Mouse (Mus musculus) adrenal gland, adult 2 months (tissue): ENCODE results near the gene Klhl42. TPM values are rescaled to one million over a fixed set of nuclear protein-coding genes. Genes with fewer than 3 reads are reported as not detected.

Experiments
- DNase-seq: peaks from one replicate; pipeline ENCODE4 v3.0.0; 2021
- long read RNA-seq: library from polyadenylated mRNA; stranded (forward); transcript quantifications from one replicate; pipeline ENCODE4 v2.0.0, GENCODE M21; 2021
- polyA plus RNA-seq: library from polyadenylated mRNA; depleted of rRNA; stranded (reverse); fragments of >200 nt; gene quantifications from 2 replicates; pipeline ENCODE4 v1.2.3, GENCODE M21; 2012; rRNA removed
- total RNA-seq, 2 experiments: library from RNA; stranded (reverse); gene quantifications; 2 replicates each; pipeline ENCODE4 v1.2.3; 2021

The Klhl42 gene
- total RNA-seq (10 to 100 TPM; 20.9 to 21.3 TPM), polyA plus RNA-seq (16.4 and 20.6 TPM in 2 replicates)
- long read RNA-seq, full-length matches to known transcripts = 10 of 12 reads
- long read RNA-seq, partial matches to known transcripts = 0 of 12 reads
- long read RNA-seq, other reads (novel, unspliced or antisense) = 2 of 12 reads

DNA sequence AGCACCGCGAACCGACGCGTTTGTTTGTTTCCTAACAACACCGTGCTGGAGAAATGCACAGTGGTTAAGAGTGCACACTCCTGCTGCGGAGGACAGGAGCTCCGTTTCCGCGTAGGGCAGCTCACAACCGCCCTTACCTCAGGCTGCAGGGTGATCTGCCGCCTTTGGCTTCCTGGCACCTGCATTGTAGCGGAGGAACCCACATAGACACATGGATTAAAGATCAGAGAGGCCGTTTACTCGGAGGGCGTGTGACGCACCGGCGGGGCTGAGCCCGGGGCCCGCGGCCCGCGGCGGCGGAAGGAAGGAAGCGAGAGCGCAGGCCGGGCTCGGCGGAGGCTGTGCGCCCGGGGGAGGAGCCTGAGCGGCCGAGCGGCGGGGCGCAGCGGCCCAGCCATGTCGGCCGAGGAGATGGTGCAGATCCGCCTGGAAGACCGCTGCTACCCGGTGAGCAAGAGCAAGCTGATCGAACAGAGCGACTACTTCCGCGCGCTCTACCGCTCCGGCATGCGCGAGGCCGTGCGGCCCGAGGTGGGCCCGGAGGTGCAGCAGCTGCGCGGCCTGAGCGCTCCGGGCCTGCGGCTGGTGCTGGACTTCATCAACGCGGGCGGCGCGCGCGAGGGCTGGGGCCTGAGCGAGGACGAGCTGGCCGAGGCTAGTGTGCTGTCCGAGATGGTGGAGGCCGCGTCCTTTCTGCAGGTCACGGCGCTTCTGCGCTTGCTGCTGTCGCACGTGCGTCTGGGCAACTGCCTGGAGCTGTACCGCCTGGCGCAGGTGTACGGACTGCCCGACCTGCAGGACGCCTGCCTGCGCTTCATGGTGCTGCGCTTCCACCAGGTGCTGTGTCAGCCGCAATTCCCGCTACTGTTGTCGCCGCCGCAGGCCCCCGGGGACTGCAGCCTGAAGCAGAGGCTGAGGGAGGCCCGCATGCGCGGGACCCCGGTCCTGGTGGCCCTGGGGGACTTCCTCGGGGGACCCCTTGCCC lies at the start of gene Klhl42:
TSS of gene Klhl42 (plus strand) at position 244 of the 985 bp plus-strand sequence.
- peak; percentile 92 for DNase-seq

GRCm38 (mm10) chr6:147042291-147043290 lies 48.6 kb upstream of the Klhl42 start, which contains the start of gene Mrps35:
Gene Mrps35 (plus strand): TSS chr6:147042764.
- DNase-seq = peak; percentile 93

- no peak for DNase-seq
Measured at GRCm38 (mm10) chr6:147043633-147044032, 47.5 kb upstream of the Klhl42 start.

GRCm38 (mm10) chr6:147049239-147049805 lies 41.9 kb upstream of the Klhl42 start:
- no peak for DNase-seq

GRCm38 (mm10) chr6:147051666-147052065 lies 39.5 kb upstream of the Klhl42 start:
- no peak for DNase-seq

GRCm38 (mm10) chr6:147052440-147052839 lies 38.7 kb upstream of the Klhl42 start:
- no peak for DNase-seq

DNA sequence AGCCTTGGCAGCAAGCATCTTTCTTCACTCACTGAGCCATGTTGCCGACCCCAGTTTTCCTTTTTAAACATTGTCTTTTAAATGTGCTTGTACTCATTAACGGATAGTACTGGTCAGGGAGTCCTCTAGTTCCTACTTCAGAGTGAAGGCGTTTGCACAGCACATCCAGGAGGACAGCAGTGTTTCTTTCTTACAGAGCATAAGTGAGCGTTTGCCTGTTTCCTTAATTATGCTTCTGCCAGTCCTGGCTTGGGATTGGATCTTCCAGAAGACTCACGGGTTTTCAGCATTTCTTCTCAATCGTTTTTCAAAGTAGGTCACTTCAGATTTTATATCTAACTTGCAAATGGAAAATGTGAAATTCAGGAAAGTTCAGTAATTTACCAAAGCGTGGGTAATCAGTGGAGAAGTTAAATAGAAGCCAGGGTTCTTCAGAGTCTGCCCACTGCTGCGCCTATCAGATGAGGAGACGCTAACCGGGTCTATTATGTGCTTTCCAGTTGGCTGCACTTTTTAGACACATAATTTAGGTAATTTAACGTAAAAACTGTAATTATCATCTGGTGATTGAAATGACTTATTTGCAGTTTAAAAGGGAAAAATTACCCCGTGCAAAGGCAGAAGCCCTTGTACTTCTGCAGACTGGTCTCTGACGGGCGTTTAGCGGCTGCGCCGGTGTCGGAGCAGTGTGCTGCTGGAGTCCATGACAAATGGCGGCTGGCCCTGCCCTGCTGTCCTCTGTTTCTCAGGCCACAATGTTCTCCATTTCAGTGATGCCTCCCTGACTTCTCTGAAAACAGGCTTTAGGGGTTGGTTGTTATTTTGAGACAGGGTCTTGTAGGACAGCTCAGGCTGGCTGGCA lies 37.2 kb upstream of the Klhl42 start:
- DNase-seq = no peak

DNA sequence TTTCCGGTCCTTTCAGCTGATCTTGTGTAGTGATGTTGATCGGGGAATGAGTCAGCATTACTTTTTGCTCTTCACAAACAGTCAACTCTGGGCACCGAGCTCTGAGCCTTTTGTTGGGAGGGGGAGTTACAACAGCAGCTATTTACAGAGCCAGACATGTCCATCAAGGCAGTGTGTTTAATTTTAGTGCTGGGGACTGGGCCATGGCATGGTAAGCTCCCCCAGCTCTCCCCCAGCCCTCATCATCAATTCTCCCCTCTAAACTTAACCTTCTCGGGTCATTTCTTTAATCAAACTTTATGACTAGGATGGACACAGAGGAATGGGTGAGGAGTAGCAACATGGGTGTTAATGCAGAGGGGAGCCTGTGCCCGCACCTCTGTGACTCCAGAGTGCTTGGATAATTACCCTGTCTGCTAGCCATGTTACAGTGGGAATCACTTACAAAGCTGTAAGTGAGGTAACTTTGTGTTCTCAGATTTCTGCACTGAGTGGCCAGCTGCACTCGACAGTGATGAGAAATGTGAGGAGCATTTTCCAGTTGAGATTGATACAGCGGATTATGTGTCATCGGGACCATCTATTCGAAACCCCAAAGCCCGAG lies 35.7 kb upstream of the Klhl42 start:
- no peak for DNase-seq

GRCm38 (mm10) chr6:147059326-147059725 lies 31.9 kb upstream of the Klhl42 start:
- no peak for DNase-seq

DNA sequence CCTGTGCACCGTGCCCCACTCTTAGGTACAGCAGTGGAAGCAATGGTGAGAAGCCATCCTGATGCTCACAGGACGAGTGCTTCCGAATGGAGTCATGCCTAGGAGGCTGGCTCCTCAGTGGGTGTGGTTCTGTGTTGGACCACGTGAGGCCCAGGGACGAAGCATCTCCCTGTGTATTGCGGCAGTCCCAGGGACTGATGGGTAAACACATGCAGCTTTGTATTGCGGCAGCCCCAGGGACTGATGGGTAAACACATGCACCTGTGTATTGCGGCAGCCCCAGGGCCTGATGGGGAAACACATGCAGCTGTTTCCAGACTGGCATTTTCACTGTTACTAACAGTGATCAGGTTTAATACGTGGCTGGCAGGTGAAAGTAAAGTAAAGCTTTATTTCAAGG lies 29.5 kb upstream of the Klhl42 start:
- DNase-seq = no peak

GRCm38 (mm10) chr6:147062034-147062433 lies 29.1 kb upstream of the Klhl42 start:
- DNase-seq = no peak

DNA sequence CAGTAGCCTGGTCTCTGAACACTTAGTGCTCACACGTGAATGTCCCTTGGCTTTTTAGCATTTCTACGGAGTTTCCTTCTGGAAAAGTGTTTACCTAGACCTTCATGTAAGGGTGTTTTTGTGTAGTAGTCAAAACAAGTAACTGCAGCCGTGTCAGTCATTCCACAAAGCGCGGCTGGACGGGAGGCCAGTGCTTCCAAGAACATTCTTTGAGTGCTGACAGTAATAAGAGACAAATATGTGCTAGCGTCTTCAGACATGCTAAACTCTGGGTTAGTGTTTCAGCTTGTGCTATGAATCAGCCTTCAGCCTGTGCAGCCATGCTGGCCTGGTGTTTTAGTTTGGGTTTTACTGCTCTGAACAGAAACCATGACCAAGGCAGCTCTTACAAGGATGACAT lies 28.5 kb upstream of the Klhl42 start:
- DNase-seq = no peak

DNA sequence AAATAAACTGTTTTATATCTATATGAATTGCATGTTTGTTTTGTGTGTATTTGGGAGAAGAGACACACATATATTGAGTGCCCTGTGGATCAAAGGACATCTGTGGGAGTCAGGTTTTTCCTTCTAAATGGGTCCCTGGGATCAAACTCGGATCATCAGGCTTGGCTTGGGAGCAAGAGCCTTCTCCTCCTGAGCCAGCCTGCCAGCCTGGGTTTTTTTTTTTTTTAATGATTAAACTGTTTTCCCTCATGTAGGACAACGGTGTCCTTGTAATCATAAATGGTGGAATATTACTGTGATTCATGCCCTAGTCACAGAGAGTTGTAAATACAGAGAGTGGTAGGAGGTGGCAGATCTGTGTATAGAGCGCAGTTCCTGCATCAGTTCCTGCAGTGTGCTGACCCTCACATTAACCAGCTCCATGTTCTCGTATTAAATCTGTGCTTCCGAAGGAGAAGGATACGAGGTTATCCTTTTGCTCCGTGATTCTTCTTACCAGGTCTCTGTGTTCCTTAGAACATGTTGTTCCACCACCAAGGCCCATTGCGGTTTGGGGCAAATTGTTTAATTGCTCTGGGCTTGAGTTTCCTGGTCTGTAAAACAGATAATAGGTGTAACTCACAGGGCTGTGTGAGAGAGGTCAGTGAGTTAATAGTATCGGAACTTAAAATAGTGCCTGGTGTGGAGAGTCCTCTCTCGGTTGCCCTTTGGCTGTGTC lies 26.8 kb upstream of the Klhl42 start:
- peak; percentile 42 for DNase-seq

DNA sequence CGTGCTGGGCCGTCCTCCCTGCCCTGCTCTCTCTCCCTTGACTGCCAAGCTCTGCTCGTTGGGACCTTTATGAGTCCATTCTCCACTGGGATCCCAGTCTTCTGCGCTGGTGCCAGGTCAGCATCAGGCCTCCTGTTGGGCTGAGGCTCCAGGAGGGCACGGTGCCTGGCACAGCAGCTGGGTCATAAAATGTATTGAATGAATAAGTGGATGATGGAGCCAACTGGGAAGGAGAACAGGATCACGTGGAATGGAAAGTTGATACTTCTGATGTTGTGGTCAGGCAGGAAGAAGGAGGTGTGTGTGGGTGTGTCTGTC lies 26.3 kb upstream of the Klhl42 start:
- no peak for DNase-seq

GRCm38 (mm10) chr6:147075808-147076387 lies 15.3 kb upstream of the Klhl42 start:
- no peak for DNase-seq

- DNase-seq = no peak
Measured at GRCm38 (mm10) chr6:147076878-147077277, 14.3 kb upstream of the Klhl42 start.

DNA sequence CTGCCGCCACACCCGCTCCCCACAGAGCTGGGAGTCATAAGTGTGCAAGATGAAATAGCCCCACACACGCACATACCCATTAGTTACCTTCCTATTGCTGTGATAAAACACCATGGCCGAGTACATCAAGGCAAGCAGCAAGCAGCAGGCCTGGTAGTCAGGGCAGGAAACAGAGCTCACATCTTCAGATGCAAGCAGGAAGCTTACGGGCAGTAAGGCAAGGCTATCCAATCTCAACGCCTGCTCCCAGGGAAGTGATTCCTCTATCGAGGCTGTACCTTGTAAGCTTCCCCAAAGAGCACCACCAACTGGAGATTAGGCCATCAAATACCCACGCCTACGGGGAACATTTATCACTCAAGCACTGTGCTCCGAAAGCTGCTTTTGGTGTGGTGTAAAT lies 11.3 kb upstream of the Klhl42 start:
- no peak for DNase-seq

- no peak for DNase-seq
Measured at GRCm38 (mm10) chr6:147085398-147086040, 5.7 kb upstream of the Klhl42 start.
